Mouse (Mus musculus): ENCODE results near the gene Orc2. TPM values are rescaled to one million over a fixed set of nuclear protein-coding genes. Genes with fewer than 3 reads are reported as not detected.

Gene Orc2
- polyA plus RNA-seq, 1 experiment from 2014 or later: 24.6 TPM

DNA sequence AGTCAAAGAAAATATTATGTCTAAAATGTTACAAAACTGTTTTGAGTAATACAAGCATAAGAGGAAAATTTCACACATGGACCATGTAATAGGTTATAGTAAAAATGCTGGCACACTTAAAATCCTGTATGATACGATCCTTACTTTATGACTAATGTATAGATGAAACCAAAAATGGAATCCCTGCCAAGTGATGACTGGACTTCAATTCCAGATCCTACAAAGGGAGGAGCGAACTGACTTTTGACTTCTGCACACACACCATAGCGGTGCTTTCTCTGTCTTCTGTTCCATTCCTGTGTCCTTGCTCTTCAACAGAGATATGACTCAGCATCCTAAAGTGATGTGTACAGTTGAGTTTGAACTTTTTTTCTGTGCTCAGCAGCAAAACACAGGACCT, 44.3 kb downstream of the Orc2 start:
- no peak for ATAC-seq
- no peak overlapping the region for H3K4me3 ChIP-seq (replicated peaks)
- H3K9me3 ChIP-seq: no peaks in the 10 kb centered on the region
- peaks cover 96% of the 10 kb centered on the region for H3K36me3 ChIP-seq
- H3K4me2 ChIP-seq (replicated peaks): no peak overlapping the region
- H3K9ac ChIP-seq (replicated peaks): no peak overlapping the region
- no peaks in the 10 kb centered on the region for H3K4me1 ChIP-seq (replicated peaks)
- H3K27me3 ChIP-seq: no peaks in the 10 kb centered on the region
- 98% methylated on average over 3 of the region's 3 CpGs for WGBS
- no peak overlapping the region for H3K27ac ChIP-seq

DNA sequence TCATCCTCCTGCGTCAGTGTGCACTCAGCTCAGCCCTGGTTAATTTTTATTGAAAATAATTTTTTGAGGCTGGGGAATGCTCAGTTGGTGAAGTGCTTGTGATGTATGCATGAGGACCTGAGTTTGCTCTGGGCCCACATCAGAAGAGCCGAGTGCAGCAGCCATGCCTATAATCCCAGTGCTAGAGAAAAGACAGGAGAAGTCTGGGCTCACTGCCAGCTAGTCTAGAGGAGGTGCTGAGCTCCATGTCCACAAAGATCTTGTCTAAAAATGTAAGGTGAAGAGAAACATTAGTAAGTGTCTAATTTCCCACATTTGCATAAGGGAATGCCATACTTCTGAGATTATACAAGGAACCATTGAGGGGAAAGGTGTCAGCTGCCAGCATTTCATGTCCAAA, 46.0 kb downstream of the Orc2 start:
- no peak for ATAC-seq
- Histone ChIP-seq H3K27ac (no peak overlapping the region), H3K27me3 (no peaks in the 10 kb centered on the region), H3K4me3 (replicated peaks) (no peak overlapping the region), H3K4me2 (replicated peaks) (no peak overlapping the region), H3K9ac (replicated peaks) (no peak overlapping the region), H3K36me3 (peaks cover 96% of the 10 kb centered on the region), H3K4me1 (replicated peaks) (no peaks in the 10 kb centered on the region), H3K9me3 (no peaks in the 10 kb centered on the region)
- 93% methylated on average over 2 of the region's 2 CpGs for WGBS

DNA sequence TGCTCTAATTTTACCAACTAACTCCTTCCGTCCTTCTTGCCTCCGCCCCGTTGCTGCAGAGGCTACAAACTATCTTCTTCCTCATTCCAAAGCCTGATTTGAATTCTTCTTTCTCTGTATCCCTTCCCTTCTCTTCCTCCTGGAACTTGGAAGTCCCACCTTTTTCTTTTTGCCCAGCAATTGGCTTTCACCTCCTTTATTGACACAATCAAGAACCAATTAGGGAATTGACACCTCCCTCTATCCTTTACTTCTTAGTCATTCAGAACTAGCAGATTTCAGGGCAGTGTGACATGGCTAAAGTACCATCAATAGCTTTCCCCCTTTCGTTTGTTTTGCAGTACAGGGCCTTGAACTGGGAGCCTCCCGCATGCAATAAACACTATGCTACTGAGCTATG, 46.7 kb downstream of the Orc2 start:
- no peak overlapping the region for H3K4me2 ChIP-seq (replicated peaks)
- no peak overlapping the region for H3K4me3 ChIP-seq (replicated peaks)
- H3K27me3 ChIP-seq: no peaks in the 10 kb centered on the region
- H3K4me1 ChIP-seq (replicated peaks): no peaks in the 10 kb centered on the region
- no peaks in the 10 kb centered on the region for H3K9me3 ChIP-seq
- WGBS: 95% methylated on average over 5 of the region's 5 CpGs
- no peak overlapping the region for H3K27ac ChIP-seq
- peaks cover 96% of the 10 kb centered on the region for H3K36me3 ChIP-seq
- no peak overlapping the region for H3K9ac ChIP-seq (replicated peaks)
- ATAC-seq: no peak

DNA sequence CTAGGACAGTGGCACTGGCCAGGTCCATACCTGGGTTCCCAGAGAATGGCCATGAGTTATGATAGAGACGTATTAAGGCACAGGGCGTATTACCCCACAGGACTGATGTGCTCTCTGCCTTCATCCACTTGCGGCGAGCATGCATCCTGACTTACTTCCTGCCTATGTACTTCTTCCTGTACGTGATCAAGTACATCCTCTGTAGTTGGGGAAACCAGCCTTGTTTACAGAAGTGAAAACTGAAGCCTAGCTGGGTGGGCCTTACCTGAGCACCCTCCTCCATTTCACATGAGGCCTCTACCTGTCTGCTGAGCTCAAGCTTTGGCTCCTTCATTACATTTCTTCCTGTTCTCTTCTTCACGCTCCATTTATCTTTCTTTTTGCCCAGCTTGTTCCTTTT, 50.6 kb downstream of the Orc2 start:
- H3K27ac ChIP-seq: no peak overlapping the region
- no peaks in the 10 kb centered on the region for H3K27me3 ChIP-seq
- no peak for ATAC-seq
- H3K9me3 ChIP-seq: no peaks in the 10 kb centered on the region
- no peak overlapping the region for H3K4me3 ChIP-seq (replicated peaks)
- H3K4me1 ChIP-seq (replicated peaks): 0 out of 2 replicates have a peak, but pooled peaks cover 5% of the 10 kb centered on the region
- no peak overlapping the region for H3K4me2 ChIP-seq (replicated peaks)
- H3K9ac ChIP-seq (replicated peaks): no peak overlapping the region
- WGBS: 96% methylated on average over 6 of the region's 6 CpGs
- H3K36me3 ChIP-seq: peaks cover 91% of the 10 kb centered on the region

DNA sequence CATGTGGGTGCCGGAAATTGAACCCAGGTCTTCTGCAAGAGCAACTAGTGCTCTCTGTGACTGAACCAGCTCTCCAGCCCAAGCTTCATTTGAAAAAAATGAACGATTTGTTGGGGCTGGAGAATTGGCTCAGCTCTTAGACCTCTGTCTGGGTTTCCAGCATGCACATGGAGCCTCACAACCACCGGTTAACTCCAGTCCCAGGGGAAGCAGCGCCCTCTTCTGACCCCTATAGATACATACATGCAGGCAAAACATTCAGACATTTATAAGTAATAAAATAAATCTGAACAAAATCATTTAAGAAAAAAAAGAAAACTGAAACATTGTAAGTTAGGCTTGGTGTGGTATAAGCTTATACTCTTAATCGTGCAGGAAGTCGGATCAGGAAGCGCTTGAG, 56.5 kb downstream of the Orc2 start:
- no peaks in the 10 kb centered on the region for H3K9me3 ChIP-seq
- no peak for ATAC-seq
- no peak overlapping the region for H3K9ac ChIP-seq (replicated peaks)
- H3K4me1 ChIP-seq (replicated peaks): peaks cover 37% of the 10 kb centered on the region
- 92% methylated on average over 7 of the region's 7 CpGs for WGBS
- no peaks in the 10 kb centered on the region for H3K27me3 ChIP-seq
- H3K4me3 ChIP-seq (replicated peaks): no peak overlapping the region
- H3K27ac ChIP-seq: no peak overlapping the region
- peaks cover 49% of the 10 kb centered on the region for H3K36me3 ChIP-seq
- H3K4me2 ChIP-seq (replicated peaks): no peak overlapping the region

DNA sequence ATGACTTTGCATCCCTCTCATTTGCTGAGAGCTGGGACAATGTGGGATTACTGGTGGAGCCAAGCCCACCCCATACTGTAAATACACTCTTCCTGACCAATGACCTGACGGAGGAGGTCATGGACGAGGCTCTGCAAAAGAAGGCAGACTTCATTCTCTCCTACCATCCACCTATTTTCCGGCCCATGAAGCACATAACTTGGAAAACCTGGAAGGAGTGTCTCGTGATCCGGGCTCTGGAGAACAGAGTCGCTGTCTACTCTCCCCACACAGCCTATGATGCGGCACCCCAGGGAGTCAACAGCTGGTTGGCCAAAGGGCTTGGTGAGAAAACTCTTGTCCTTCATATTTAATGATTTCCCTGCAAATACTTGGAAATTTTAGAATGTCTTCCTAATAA, 57.1 kb downstream of the Orc2 start:
- Histone ChIP-seq H3K4me2 (replicated peaks) (no peak overlapping the region), H3K27ac (no peak overlapping the region), H3K36me3 (peaks cover 43% of the 10 kb centered on the region), H3K27me3 (no peaks in the 10 kb centered on the region), H3K4me1 (replicated peaks) (peaks cover 37% of the 10 kb centered on the region), H3K9me3 (no peaks in the 10 kb centered on the region), H3K4me3 (replicated peaks) (no peak overlapping the region), H3K9ac (replicated peaks) (no peak overlapping the region)
- WGBS: 97% methylated on average over 7 of the region's 7 CpGs
- ATAC-seq: no peak

DNA sequence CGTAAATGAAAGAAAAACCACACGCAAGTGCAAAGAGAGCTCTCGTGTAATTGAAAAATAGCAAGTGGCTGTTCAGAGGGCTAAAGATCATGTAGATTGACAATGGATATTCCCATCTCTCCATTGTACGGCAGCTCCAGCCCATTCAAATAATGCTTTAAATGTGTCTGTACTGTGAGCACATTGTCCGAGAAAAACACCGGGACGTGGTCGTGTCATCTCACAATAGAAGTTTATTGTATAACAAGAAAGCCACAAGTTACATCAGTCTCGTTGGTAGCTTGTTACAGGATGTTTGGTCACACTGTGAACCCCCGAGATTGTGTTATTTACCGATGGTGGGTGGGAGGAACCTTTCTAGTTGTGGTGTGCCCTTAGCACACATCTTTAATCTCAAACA, 59.0 kb downstream of the Orc2 start:
- Histone ChIP-seq H3K9me3 (no peaks in the 10 kb centered on the region), H3K27me3 (no peaks in the 10 kb centered on the region), H3K27ac (peak overlapping the region; percentile 92), H3K4me3 (replicated peaks) (peak overlapping the region; percentile 72), H3K36me3 (peaks cover 41% of the 10 kb centered on the region), H3K9ac (replicated peaks) (peak overlapping the region; percentile 79), H3K4me2 (replicated peaks) (peak overlapping the region; percentile 78), H3K4me1 (replicated peaks) (peaks cover 37% of the 10 kb centered on the region)
- 10% methylated on average over 11 of the region's 11 CpGs for WGBS
- ATAC-seq: peak; percentile 15

DNA sequence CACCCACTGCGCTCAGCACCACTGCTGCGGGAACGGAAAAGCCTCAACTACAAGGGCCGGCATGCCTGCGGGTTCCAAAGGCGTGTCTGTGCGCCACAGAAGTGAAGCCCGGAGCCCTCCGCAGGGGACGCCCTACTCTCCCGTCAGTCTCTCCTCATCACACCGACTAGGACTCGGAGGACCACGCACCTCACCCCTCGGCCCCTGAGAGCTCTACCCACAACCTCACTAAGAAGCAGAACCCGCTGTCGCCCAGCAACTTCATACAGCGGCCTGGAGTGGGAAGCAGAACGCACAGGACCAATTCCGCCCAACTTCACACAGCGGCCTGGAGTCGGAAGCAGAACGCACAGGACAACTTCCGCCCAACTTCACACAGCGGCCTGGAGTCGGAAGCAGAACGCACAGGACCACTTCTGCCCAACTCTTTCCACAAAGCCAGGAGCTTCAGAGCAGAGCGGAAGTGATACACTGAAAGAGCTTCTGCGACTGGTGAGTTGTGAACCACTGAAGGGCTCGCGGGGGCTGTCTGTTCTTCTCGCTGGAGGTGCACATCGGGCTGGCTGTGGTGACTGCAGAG, 59.7 kb downstream of the Orc2 start, which contains the start of the genes Nif3l1 and Ppil3:
Nif3l1 (plus strand) TSS at position 9 of the 580 bp plus-strand sequence.
Ppil3 (minus strand) TSS at position 344 of the 580 bp plus-strand sequence.
- Histone ChIP-seq H3K9ac (replicated peaks) (peak within 1 kb of the TSS; percentile 79), H3K9me3 (no peaks in the 10 kb centered on the region), H3K36me3 (peaks cover 40% of the 10 kb centered on the region), H3K27me3 (no peaks in the 10 kb centered on the region), H3K4me3 (replicated peaks) (peak within 1 kb of the TSS; percentile 72), H3K27ac (peak within 1 kb of the TSS; percentile 92), H3K4me1 (replicated peaks) (peaks cover 37% of the 10 kb centered on the region), H3K4me2 (replicated peaks) (peak within 1 kb of the TSS; percentile 78)
- WGBS: 0% methylated on average over 33 of the region's 33 CpGs
- peak; percentile 98 for ATAC-seq

DNA sequence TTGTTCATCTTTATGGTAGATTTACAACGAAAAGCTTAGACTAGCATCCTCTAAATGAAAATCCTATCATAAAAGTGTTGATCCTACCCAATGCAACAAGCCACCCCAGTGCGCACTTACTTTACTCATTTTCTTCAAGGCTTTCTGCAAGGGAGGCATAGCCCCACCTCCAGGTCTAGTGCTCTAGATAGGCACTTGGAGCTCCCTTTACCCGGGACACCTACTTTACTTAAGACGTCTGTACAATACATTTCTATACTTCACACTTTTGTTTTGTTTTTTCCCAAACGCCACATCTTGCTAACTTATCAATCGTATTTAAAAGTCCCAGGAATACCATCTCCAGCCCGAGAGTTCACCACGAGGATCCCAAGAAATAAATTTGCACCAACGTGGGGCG, 60.2 kb downstream of the Orc2 start:
- no peaks in the 10 kb centered on the region for H3K9me3 ChIP-seq
- peak overlapping the region; percentile 79 for H3K9ac ChIP-seq (replicated peaks)
- H3K4me1 ChIP-seq (replicated peaks): peaks cover 36% of the 10 kb centered on the region
- H3K36me3 ChIP-seq: peaks cover 44% of the 10 kb centered on the region
- H3K4me3 ChIP-seq (replicated peaks): peak overlapping the region; percentile 72
- H3K4me2 ChIP-seq (replicated peaks): peak overlapping the region; percentile 78
- peak; percentile 5; the same call in 1 of the 2 replicates for ATAC-seq
- WGBS: 14% methylated on average over 10 of the region's 10 CpGs
- no peaks in the 10 kb centered on the region for H3K27me3 ChIP-seq
- H3K27ac ChIP-seq: peak overlapping the region; percentile 92

DNA sequence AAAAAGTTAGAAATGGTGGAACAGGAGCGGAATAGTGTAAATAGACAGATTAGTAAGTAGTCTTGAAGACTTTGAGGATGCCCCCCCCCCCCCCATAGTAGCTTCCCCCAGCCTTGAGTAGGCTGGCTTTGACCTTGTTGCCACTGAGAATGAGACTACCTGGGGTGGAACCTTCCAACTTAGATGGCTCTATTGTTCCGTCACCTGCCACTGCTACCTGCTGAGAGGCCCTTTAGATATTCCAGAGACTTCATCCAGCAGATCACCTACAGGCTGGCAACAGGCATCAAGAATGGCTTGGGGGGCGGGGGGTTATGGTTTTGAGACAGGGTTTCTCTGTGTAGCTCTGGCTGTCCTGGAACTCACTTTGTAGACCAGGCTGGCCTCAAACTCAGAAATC, 80.4 kb downstream of the Orc2 start:
- Histone ChIP-seq H3K36me3 (peaks cover 16% of the 10 kb centered on the region), H3K4me2 (replicated peaks) (no peak overlapping the region), H3K9me3 (no peaks in the 10 kb centered on the region), H3K9ac (replicated peaks) (no peak overlapping the region), H3K4me1 (replicated peaks) (peaks cover 28% of the 10 kb centered on the region), H3K27ac (no peak overlapping the region), H3K27me3 (no peaks in the 10 kb centered on the region), H3K4me3 (replicated peaks) (no peak overlapping the region)
- WGBS: 80% methylated on average over 3 of the region's 3 CpGs
- no peak for ATAC-seq

DNA sequence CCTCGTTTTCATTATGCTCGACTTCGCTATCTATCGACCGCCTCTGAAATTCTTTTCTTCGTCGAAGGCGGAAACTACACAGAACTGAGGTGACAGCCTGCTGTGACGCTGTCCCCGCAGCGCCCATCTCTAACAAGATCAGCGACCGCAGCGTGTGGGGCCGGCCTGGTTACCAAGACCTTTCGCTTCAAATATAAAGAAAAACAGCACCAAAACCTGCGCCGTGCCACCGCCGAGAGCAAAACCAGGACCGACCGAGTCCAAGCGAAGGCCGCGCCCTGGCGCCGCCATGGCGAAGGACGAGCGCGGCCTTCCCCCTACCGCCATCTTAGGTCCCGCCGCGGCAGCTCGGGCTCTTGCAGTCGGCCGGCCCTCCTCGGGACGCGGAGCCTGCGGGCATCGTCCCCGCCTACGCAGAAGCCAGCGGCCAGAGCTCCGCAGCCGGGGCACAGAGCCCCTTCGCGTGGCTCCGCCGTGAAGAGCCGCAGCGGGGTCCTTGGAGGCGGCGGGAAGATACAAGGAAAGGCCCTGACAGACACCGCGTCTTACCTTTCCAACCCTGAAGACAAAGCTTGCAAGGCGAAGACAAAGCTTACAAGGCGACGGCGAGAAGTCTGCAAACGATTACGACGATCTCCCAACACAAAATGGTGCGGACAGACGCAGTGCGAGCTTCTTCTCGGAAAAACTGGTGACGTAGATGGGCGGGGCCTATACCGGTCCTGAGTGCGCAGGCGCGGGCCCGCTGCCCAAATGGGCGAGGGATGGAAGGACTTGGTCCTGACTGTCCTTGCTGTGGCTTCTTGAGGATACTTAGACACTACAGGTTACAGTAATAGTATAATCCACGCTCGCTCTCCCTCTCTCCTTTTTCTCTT, 81.3 kb downstream of the Orc2 start, which contains the start of gene Clk1:
Clk1 (minus strand) TSS at position 696 of the 878 bp plus-strand sequence.
- peak; percentile 95 for ATAC-seq
- H3K27me3 ChIP-seq: no peaks in the 10 kb centered on the region
- peak within 1 kb of the TSS; percentile 78 for H3K4me2 ChIP-seq (replicated peaks)
- peaks cover 31% of the 10 kb centered on the region for H3K4me1 ChIP-seq (replicated peaks)
- peak within 1 kb of the TSS; percentile 97 for H3K27ac ChIP-seq
- peaks cover 25% of the 10 kb centered on the region for H3K36me3 ChIP-seq
- H3K4me3 ChIP-seq (replicated peaks): peak within 1 kb of the TSS; percentile 79
- peak within 1 kb of the TSS; percentile 93 for H3K9ac ChIP-seq (replicated peaks)
- under 1% methylated on average over 79 of the region's 79 CpGs for WGBS
- H3K9me3 ChIP-seq: no peaks in the 10 kb centered on the region

DNA sequence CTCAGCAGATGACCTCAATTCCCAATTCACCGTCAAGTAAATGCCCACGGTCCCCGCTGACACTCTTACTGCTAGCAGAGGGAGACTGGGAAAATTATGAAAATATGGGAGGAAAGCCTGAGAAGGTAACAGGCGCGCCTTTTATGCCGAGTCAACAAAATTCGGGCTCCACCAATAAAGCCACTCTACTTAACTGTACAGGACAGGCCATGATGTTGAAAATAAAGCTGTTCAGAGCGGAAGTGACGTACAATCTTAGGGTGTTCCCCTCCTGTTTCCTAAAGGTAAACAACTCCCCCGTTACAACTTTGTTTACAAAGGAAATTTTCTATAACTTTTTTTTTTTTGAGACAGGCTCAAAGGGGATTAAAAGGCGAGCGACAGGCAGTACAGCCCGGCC, 82.0 kb downstream of the Orc2 start:
- peak overlapping the region; percentile 93 for H3K9ac ChIP-seq (replicated peaks)
- H3K27ac ChIP-seq: peak overlapping the region; percentile 97
- no peaks in the 10 kb centered on the region for H3K27me3 ChIP-seq
- H3K9me3 ChIP-seq: no peaks in the 10 kb centered on the region
- peaks cover 32% of the 10 kb centered on the region for H3K36me3 ChIP-seq
- peak overlapping the region; percentile 78 for H3K4me2 ChIP-seq (replicated peaks)
- ATAC-seq: peak; percentile 65
- peak overlapping the region; percentile 79 for H3K4me3 ChIP-seq (replicated peaks)
- H3K4me1 ChIP-seq (replicated peaks): peaks cover 31% of the 10 kb centered on the region
- 10% methylated on average over 13 of the region's 13 CpGs for WGBS

Data from midbrain, embryonic 13.5 days (tissue).